Mouse (Mus musculus): ENCODE measurements around the gene Clec16a.

DNA sequence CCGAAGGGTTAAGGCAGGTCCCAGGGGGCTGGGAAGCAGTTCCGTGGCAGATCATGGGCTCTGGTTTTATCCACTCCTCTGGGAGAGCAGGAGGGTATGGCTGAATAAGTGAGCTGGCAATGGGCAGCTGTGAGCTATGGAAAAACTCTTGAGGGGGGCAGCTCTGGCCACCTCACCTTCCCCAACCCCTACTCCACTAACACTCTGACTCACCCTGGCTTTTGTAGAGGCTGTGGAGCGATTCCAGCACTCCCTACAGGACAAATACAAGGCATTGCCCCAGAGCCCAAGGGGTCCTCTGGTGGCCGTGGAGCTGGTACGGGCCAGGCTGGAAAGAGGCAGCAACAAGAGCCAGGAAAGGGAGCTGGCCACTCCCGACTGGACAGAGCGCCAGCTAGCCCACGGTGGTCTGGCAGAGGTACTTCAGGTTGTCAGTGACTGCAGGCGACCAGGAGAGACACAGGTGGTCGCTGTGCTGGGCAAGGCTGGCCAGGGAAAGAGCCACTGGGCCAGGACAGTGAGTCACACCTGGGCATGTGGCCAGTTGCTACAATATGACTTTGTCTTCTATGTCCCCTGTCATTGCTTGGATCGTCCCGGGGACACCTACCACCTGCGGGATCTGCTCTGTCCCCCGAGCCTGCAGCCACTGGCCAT is 34.5 kb upstream of the Clec16a start:
- no peak for TF ChIP-seq CTCF (IDR thresholded peaks at IDR 0.05; ENCODE audit: low read depth)
- no peak for TF ChIP-seq EP300 (IDR thresholded peaks at IDR 0.05; ENCODE audit: low read depth)

All from liver, embryonic 14.5 days (tissue).